Mouse (Mus musculus): ENCODE measurements around the gene Gm28036. TPM values are rescaled to one million over a fixed set of nuclear protein-coding genes. Genes with fewer than 3 reads are reported as not detected.
"Not testable (repeated sequence)": the region's sequence is repeated elsewhere in the genome, so short reads cannot be mapped to it uniquely, and the experiment has no call there.

The Gm28036 gene
- polyA plus RNA-seq, 1 experiment from 2014 or later, result 19.7 TPM

DNA sequence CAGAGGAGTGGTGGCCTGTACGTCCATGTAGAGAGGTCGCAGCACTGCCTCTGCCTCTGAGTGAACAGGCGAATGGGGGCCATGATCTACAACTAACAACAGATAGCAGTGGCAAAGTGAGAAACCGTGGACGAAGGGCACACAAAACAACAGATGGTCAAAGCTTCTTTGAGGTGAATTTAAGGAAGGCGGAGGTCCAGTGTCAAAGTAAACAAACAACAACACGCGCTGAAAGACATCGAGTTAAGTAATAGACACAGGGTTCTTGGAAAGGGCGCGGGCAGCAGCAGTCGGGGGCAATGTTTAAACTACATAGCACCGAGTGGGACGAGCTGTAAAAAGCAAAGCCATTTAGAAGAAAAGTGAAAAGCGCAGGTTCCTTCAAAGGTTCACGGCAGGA lies 16.5 kb upstream of the Gm28036 start:
- no peaks in the 10 kb centered on the region for H3K27me3 ChIP-seq (ENCODE audit: control insufficient read depth, insufficient read depth, low read length)
- no peaks in the 10 kb centered on the region for H3K9me3 ChIP-seq (ENCODE audit: control insufficient read depth, low read length)
- H3K4me1 ChIP-seq (replicated peaks; ENCODE audit: control insufficient read depth, insufficient read depth, low read length), result no peaks in the 10 kb centered on the region
- H3K36me3 ChIP-seq (ENCODE audit: control insufficient read depth, insufficient read depth, low read length), result 0 out of 2 replicates have a peak, but pooled peaks cover 3% of the 10 kb centered on the region
- peak overlapping the region; percentile 78 for H3K4me3 ChIP-seq (ENCODE audit: low read depth, low read length)
- no peak for ATAC-seq (ENCODE audit: low FRiP score)
- DNase-seq (ENCODE audit: low spot score), result no peak
- H3K27ac ChIP-seq (ENCODE audit: low read depth, low read length), result peak overlapping the region; percentile 96
- peak overlapping the region; percentile 74 for H3K9ac ChIP-seq (ENCODE audit: low read depth, low read length)
- WGBS, result 3% methylated on average over 16 of the region's 16 CpGs
- peak overlapping the region; percentile 85 for H3K4me2 ChIP-seq (replicated peaks; ENCODE audit: low read depth, low read length)

GRCm38 (mm10) chr2:156142820-156143219 lies 15.9 kb upstream of the Gm28036 start:
- Histone ChIP-seq H3K4me2 (replicated peaks; ENCODE audit: low read depth, low read length) (peak overlapping the region; percentile 85), H3K27me3 (ENCODE audit: control insufficient read depth, insufficient read depth, low read length) (no peaks in the 10 kb centered on the region), H3K9ac (ENCODE audit: low read depth, low read length) (no peak overlapping the region), H3K36me3 (ENCODE audit: control insufficient read depth, insufficient read depth, low read length) (no peaks in the 10 kb centered on the region), H3K9me3 (ENCODE audit: control insufficient read depth, low read length) (no peaks in the 10 kb centered on the region), H3K4me3 (ENCODE audit: low read depth, low read length) (no peak overlapping the region), H3K27ac (ENCODE audit: low read depth, low read length) (no peak overlapping the region), H3K4me1 (replicated peaks; ENCODE audit: control insufficient read depth, insufficient read depth, low read length) (no peaks in the 10 kb centered on the region)
- WGBS, result 82% methylated on average over 2 of the region's 2 CpGs
- DNase-seq (ENCODE audit: low spot score), result no peak
- no peak for ATAC-seq (ENCODE audit: low FRiP score)

DNA sequence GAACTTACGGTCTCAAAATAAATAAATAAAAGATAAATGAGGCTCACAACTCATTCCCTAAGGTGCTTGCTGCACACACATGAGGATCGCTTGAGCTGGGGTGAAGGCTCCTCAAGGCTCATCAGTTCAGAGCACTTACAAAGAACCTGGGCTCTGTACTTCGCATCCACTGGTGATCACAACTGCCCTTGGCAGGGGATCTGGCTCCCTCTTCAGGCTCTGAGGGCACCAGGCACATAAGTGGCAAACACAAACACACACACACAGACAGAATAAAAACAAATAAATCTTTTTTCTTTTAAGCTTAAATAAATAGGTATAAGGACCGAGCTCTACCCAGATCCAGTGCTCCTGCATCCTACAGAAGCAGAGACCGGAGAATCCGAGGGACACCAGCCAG lies 8.8 kb upstream of the Gm28036 start:
- 90% methylated on average over 6 of the region's 6 CpGs for WGBS
- H3K9me3 ChIP-seq (ENCODE audit: control insufficient read depth, low read length), result no peaks in the 10 kb centered on the region
- H3K4me1 ChIP-seq (replicated peaks; ENCODE audit: control insufficient read depth, insufficient read depth, low read length), result no peaks in the 10 kb centered on the region
- H3K27ac ChIP-seq (ENCODE audit: low read depth, low read length), result no peak overlapping the region
- H3K4me3 ChIP-seq (ENCODE audit: low read depth, low read length), result no peak overlapping the region
- no peaks in the 10 kb centered on the region for H3K27me3 ChIP-seq (ENCODE audit: control insufficient read depth, insufficient read depth, low read length)
- H3K4me2 ChIP-seq (replicated peaks; ENCODE audit: low read depth, low read length), result no peak overlapping the region
- DNase-seq (ENCODE audit: low spot score), result no peak
- H3K9ac ChIP-seq (ENCODE audit: low read depth, low read length), result no peak overlapping the region
- no peaks in the 10 kb centered on the region for H3K36me3 ChIP-seq (ENCODE audit: control insufficient read depth, insufficient read depth, low read length)
- ATAC-seq (ENCODE audit: low FRiP score), result no peak

DNA sequence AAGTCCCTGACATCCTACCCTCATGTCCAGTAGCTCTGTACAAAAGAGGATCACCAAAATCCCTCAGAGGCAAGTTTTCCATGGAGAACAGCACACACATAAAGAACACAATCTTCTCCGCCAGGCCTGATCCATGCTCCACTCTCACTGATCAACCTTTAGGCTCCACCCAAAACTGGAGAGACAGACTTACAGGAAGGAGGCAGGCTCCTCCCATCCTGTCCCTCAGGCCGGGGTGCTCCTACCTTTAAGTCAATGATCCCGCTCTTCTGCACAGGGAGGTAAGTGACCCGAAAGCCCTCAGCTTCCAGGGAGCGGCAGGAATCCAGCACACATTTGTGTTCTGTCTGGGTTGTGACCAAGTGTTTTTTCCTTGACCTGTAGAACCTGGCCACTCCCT lies 7.3 kb upstream of the Gm28036 start:
- no peak overlapping the region for H3K4me3 ChIP-seq (ENCODE audit: low read depth, low read length)
- WGBS, result 81% methylated on average over 5 of the region's 5 CpGs
- H3K36me3 ChIP-seq (ENCODE audit: control insufficient read depth, insufficient read depth, low read length), result no peaks in the 10 kb centered on the region
- H3K4me2 ChIP-seq (replicated peaks; ENCODE audit: low read depth, low read length), result no peak overlapping the region
- no peak overlapping the region for H3K27ac ChIP-seq (ENCODE audit: low read depth, low read length)
- no peaks in the 10 kb centered on the region for H3K27me3 ChIP-seq (ENCODE audit: control insufficient read depth, insufficient read depth, low read length)
- ATAC-seq (ENCODE audit: low FRiP score) (no peak), DNase-seq (ENCODE audit: low spot score) (no peak)
- no peaks in the 10 kb centered on the region for H3K4me1 ChIP-seq (replicated peaks; ENCODE audit: control insufficient read depth, insufficient read depth, low read length)
- H3K9me3 ChIP-seq (ENCODE audit: control insufficient read depth, low read length), result no peaks in the 10 kb centered on the region
- H3K9ac ChIP-seq (ENCODE audit: low read depth, low read length), result no peak overlapping the region

- WGBS, result 96% methylated on average over 5 of the region's 5 CpGs
- H3K4me1 ChIP-seq (replicated peaks; ENCODE audit: control insufficient read depth, insufficient read depth, low read length), result no peaks in the 10 kb centered on the region
- ATAC-seq (ENCODE audit: low FRiP score), result no peak
- no peaks in the 10 kb centered on the region for H3K9me3 ChIP-seq (ENCODE audit: control insufficient read depth, low read length)
- no peak for DNase-seq (ENCODE audit: low spot score)
- H3K9ac ChIP-seq (ENCODE audit: low read depth, low read length), result no peak overlapping the region
- H3K4me3 ChIP-seq (ENCODE audit: low read depth, low read length), result no peak overlapping the region
- H3K36me3 ChIP-seq (ENCODE audit: control insufficient read depth, insufficient read depth, low read length), result peaks cover 5% of the 10 kb centered on the region; the same call in 1 of the 2 replicates
- no peaks in the 10 kb centered on the region for H3K27me3 ChIP-seq (ENCODE audit: control insufficient read depth, insufficient read depth, low read length)
- no peak overlapping the region for H3K27ac ChIP-seq (ENCODE audit: low read depth, low read length)
- no peak overlapping the region for H3K4me2 ChIP-seq (replicated peaks; ENCODE audit: low read depth, low read length)
Measured at GRCm38 (mm10) chr2:156123731-156124130, 3.2 kb downstream of the Gm28036 start.

DNA sequence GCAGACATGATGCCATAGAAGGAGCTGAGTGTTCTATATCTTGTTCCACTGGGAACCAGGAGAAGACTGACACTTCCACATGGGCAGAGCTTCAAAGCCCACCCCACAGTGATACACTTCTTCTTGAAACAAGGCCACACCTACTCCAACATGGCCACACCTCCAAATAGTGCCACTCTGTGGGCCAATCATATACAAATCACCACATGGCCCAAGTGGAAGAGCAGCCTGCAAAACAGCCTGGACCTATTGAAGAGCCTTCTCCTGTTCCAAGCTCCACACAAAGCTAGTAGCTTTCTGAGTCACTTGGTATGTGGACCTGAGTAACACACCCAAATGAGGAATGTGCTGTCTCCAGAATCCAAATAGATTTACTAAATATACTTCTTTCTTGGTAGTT lies 7.3 kb downstream of the Gm28036 start:
- no peak overlapping the region for H3K27ac ChIP-seq (ENCODE audit: low read depth, low read length)
- H3K4me1 ChIP-seq (replicated peaks; ENCODE audit: control insufficient read depth, insufficient read depth, low read length), result no peaks in the 10 kb centered on the region
- no peaks in the 10 kb centered on the region for H3K27me3 ChIP-seq (ENCODE audit: control insufficient read depth, insufficient read depth, low read length)
- H3K9ac ChIP-seq (ENCODE audit: low read depth, low read length), result no peak overlapping the region
- H3K4me3 ChIP-seq (ENCODE audit: low read depth, low read length), result no peak overlapping the region
- ATAC-seq (ENCODE audit: low FRiP score) (no peak), DNase-seq (ENCODE audit: low spot score) (no peak)
- no peak overlapping the region for H3K4me2 ChIP-seq (replicated peaks; ENCODE audit: low read depth, low read length)
- peaks cover 5% of the 10 kb centered on the region; the same call in 1 of the 2 replicates for H3K36me3 ChIP-seq (ENCODE audit: control insufficient read depth, insufficient read depth, low read length)
- no peaks in the 10 kb centered on the region for H3K9me3 ChIP-seq (ENCODE audit: control insufficient read depth, low read length)

DNA sequence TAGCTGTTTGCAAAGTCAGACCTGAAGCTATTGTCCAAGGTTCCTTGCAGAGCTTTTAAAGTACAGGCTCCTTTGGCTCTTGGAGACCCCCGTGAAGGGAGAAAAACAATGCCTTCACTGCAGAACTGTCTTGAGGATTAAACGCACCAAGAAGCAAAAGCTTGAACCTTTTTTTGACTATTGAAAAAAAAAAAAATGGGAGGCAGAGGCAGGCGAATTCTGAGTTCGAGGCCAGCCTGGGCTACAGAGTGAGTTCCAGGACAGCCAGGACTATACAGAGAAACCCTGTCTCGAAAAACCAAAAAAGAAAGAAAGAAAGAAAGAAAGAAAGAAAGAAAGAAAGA lies 14.8 kb downstream of the Gm28036 start:
- H3K4me1 ChIP-seq (replicated peaks; ENCODE audit: control insufficient read depth, insufficient read depth, low read length); H3K9me3 ChIP-seq (ENCODE audit: control insufficient read depth, low read length); H3K27me3 ChIP-seq (ENCODE audit: control insufficient read depth, insufficient read depth, low read length); DNase-seq (ENCODE audit: low spot score); H3K36me3 ChIP-seq (ENCODE audit: control insufficient read depth, insufficient read depth, low read length): not testable (repeated sequence)
- Histone ChIP-seq H3K4me3 (ENCODE audit: low read depth, low read length) (peak overlapping the region; percentile 96), H3K9ac (ENCODE audit: low read depth, low read length) (peak overlapping the region; percentile 98; the same call in 1 of the 2 replicates), H3K4me2 (replicated peaks; ENCODE audit: low read depth, low read length) (peak overlapping the region; percentile 32), H3K27ac (ENCODE audit: low read depth, low read length) (peak overlapping the region; percentile 89; the same call in 1 of the 2 replicates)
- peak; percentile 2; the same call in 1 of the 2 replicates for ATAC-seq (ENCODE audit: low FRiP score)
- WGBS, result 25% methylated on average over 5 of the region's 5 CpGs

- ATAC-seq (ENCODE audit: low FRiP score), result peak; percentile 93
- Histone ChIP-seq H3K9me3 (ENCODE audit: control insufficient read depth, low read length) (no peaks in the 10 kb centered on the region), H3K4me3 (ENCODE audit: low read depth, low read length) (peak within 1 kb of the TSS; percentile 96), H3K4me1 (replicated peaks; ENCODE audit: control insufficient read depth, insufficient read depth, low read length) (0 out of 2 replicates have a peak, but pooled peaks cover 2% of the 10 kb centered on the region), H3K27ac (ENCODE audit: low read depth, low read length) (peak within 1 kb of the TSS; percentile 89), H3K36me3 (ENCODE audit: control insufficient read depth, insufficient read depth, low read length) (no peaks in the 10 kb centered on the region), H3K27me3 (ENCODE audit: control insufficient read depth, insufficient read depth, low read length) (no peaks in the 10 kb centered on the region), H3K9ac (ENCODE audit: low read depth, low read length) (peak within 1 kb of the TSS; percentile 98), H3K4me2 (replicated peaks; ENCODE audit: low read depth, low read length) (peak within 1 kb of the TSS; percentile 55)
- peak; percentile 95 for DNase-seq (ENCODE audit: low spot score)
- WGBS, result under 1% methylated on average over 65 of the region's 74 CpGs
Measured at GRCm38 (mm10) chr2:156111358-156112079, 15.4 kb downstream of the Gm28036 start, which contains the start of the genes Cpne1 and Rbm12. Gene Cpne1, minus strand, starts transcription at chr2:156111965. Gene Rbm12, minus strand, starts transcription at chr2:156111978.

Data from hindbrain, embryonic 11.5 days (tissue).